Mouse (Mus musculus) C2C12 (cell line): ENCODE results near the gene Atp5l. TPM values are rescaled to one million over a fixed set of nuclear protein-coding genes. Genes with fewer than 3 reads are reported as not detected.
"Not testable (repeated sequence)": the region's sequence is repeated elsewhere in the genome, so short reads cannot be mapped to it uniquely, and the experiment has no call there.

Experiments
- H3K27me3 ChIP-seq: one replicate; pipeline ENCODE4 v1.6.1; 2011; ENCODE audit not compliant: control insufficient read depth, insufficient read depth, insufficient read length
- H3K36me3 ChIP-seq: one replicate; pipeline ENCODE4 v1.6.1; 2011; ENCODE audit not compliant: control insufficient read depth, insufficient read depth
- H3K4me3 ChIP-seq: one replicate; pipeline ENCODE4 v1.5.1; 2011; ENCODE audit warnings: mild to moderate bottlenecking, control low read depth; ENCODE audit not compliant: poor library complexity, insufficient read depth, severe bottlenecking
- H3K79me2 ChIP-seq: one replicate; pipeline ENCODE4 v1.6.1; 2011; ENCODE audit not compliant: control insufficient read depth, insufficient read depth
- H3K79me3 ChIP-seq: one replicate; pipeline ENCODE4 v1.6.1; 2011; ENCODE audit warnings: low read depth, control low read depth
- H3ac ChIP-seq: one replicate; pipeline ENCODE3; 2011; ENCODE audit warnings: low read depth; ENCODE audit not compliant: control insufficient read depth, insufficient read length
- CEBPB ChIP-seq: IDR thresholded peaks from one replicate; pipeline ENCODE4 v1.6.1; 2011; ENCODE audit warnings: low read depth, mild to moderate bottlenecking, control low read depth, moderate library complexity
- CTCF ChIP-seq: IDR thresholded peaks from one replicate; pipeline ENCODE4 v1.5.1; 2011; ENCODE audit not compliant: control insufficient read depth, insufficient read depth, insufficient read length
- FOSL1 ChIP-seq: IDR thresholded peaks from one replicate; pipeline ENCODE4 v1.8.0; 2011; ENCODE audit warnings: mild to moderate bottlenecking, low read length; ENCODE audit not compliant: poor library complexity, insufficient read depth, severe bottlenecking
- MAX ChIP-seq: IDR thresholded peaks from one replicate; pipeline ENCODE4 v1.6.1; 2011; ENCODE audit warnings: mild to moderate bottlenecking, control low read depth
- MYOD1 ChIP-seq: IDR thresholded peaks from one replicate; pipeline ENCODE4 v1.6.1; 2011; ENCODE audit warnings: low read depth; ENCODE audit not compliant: control insufficient read depth, insufficient read length
- MYOG ChIP-seq: IDR thresholded peaks from one replicate; pipeline ENCODE4 v1.6.1; 2011; ENCODE audit not compliant: control insufficient read depth, insufficient read length; ENCODE audit errors: extremely low read depth
- USF1 ChIP-seq: IDR thresholded peaks from one replicate; pipeline ENCODE4 v1.6.1; 2011; ENCODE audit warnings: low read depth, mild to moderate bottlenecking, control low read depth, moderate library complexity
- long read RNA-seq, 2 experiments: library from polyadenylated mRNA; unstranded; transcript quantifications; one replicate each; pipeline ENCODE4 v2.0.0; 2019 to 2020
- polyA plus RNA-seq: library from polyadenylated mRNA; unstranded; fragments of >200 nt; fragmentation: generic; extraction: Trizol; gene quantifications from one replicate; pipeline ENCODE4 v1.2.1, GENCODE M21; 2012; ENCODE audit warnings: missing spikeins

The Atp5l gene
- 734 TPM for polyA plus RNA-seq
- long read RNA-seq, experiment 1, transcript Atp5l-201 (3 exons, 544 nt), result major isoform, 346 of 348 reads
- long read RNA-seq, experiment 1, partial matches to known transcripts, result 0 of 348 reads
- long read RNA-seq, experiment 1, other reads (novel, unspliced or antisense), result 2 of 348 reads
- long read RNA-seq, experiment 2, transcript Atp5l-201 (3 exons, 544 nt), result major isoform, 40 of 41 reads
- long read RNA-seq, experiment 2, partial matches to known transcripts, result 1 of 41 reads
- long read RNA-seq, experiment 2, other reads (novel, unspliced or antisense), result 0 of 41 reads

- H3K79me2 ChIP-seq, result peaks cover 51% of the 10 kb centered on the region
- no peaks in the 10 kb centered on the region for H3K27me3 ChIP-seq
- peak within 1 kb of the TSS; percentile 96 for H3ac ChIP-seq
- TF ChIP-seq MAX (peak; percentile 98), MYOD1 (no peak)
- H3K4me3 ChIP-seq, result peak within 1 kb of the TSS; percentile 86
- peaks cover 46% of the 10 kb centered on the region for H3K79me3 ChIP-seq
- H3K36me3 ChIP-seq, result no peaks in the 10 kb centered on the region
These were observed at the start of gene Atp5l for GRCm38 (mm10) chr9:44920374-44921122. Gene Atp5l (minus strand): TSS chr9:44920742.

- Histone ChIP-seq H3ac (no peak overlapping the region), H3K79me2 (peaks cover 9% of the 10 kb centered on the region), H3K79me3 (peaks cover 8% of the 10 kb centered on the region), H3K27me3 (peaks cover 20% of the 10 kb centered on the region), H3K36me3 (no peaks in the 10 kb centered on the region), H3K4me3 (no peak overlapping the region)
- no peak for TF ChIP-seq MYOD1
These were observed 48.9 kb upstream of the Atp5l start for GRCm38 (mm10) chr9:44969450-44969849.

GRCm38 (mm10) chr9:44967763-44968162 is 47.2 kb upstream of the Atp5l start:
- not testable (repeated sequence) for H3K27me3 ChIP-seq, H3K36me3 ChIP-seq, H3ac ChIP-seq, H3K4me3 ChIP-seq
- Histone ChIP-seq H3K79me3 (peaks cover 13% of the 10 kb centered on the region), H3K79me2 (peaks cover 24% of the 10 kb centered on the region)

- H3K36me3 ChIP-seq, result peaks cover 6% of the 10 kb centered on the region
- TF ChIP-seq FOSL1, result no peak
- TF ChIP-seq MAX, result peak; percentile 70
- TF ChIP-seq MYOD1, result no peak
- no peak for TF ChIP-seq MYOG
- TF ChIP-seq CEBPB, result no peak
- no peak for TF ChIP-seq USF1
- TF ChIP-seq CTCF, result peak; percentile 42
- peaks cover 14% of the 10 kb centered on the region for H3K79me3 ChIP-seq
- H3ac ChIP-seq, result no peak overlapping the region
- no peak overlapping the region for H3K4me3 ChIP-seq
- H3K27me3 ChIP-seq, result peaks cover 4% of the 10 kb centered on the region
- peaks cover 33% of the 10 kb centered on the region for H3K79me2 ChIP-seq
These were observed 46.3 kb upstream of the Atp5l start for GRCm38 (mm10) chr9:44966815-44967242.

GRCm38 (mm10) chr9:44965833-44966466 is 45.4 kb upstream of the Atp5l start:
- H3K79me2 ChIP-seq, result peaks cover 33% of the 10 kb centered on the region
- peaks cover 14% of the 10 kb centered on the region for H3K79me3 ChIP-seq
- peaks cover 11% of the 10 kb centered on the region for H3K36me3 ChIP-seq
- H3K4me3 ChIP-seq, result peak overlapping the region; percentile 72
- peak overlapping the region; percentile 15 for H3ac ChIP-seq
- peaks cover 4% of the 10 kb centered on the region for H3K27me3 ChIP-seq
- TF ChIP-seq FOSL1 (no peak), CTCF (no peak), MYOG (no peak), CEBPB (no peak), USF1 (no peak), MYOD1 (no peak), MAX (no peak)

- Histone ChIP-seq H3K4me3 (peak within 1 kb of the TSS; percentile 72), H3K79me3 (peaks cover 14% of the 10 kb centered on the region), H3ac (peak within 1 kb of the TSS; percentile 36), H3K27me3 (peaks cover under 1% of the 10 kb centered on the region), H3K36me3 (peaks cover 15% of the 10 kb centered on the region), H3K79me2 (peaks cover 33% of the 10 kb centered on the region)
- TF ChIP-seq MAX (no peak), CEBPB (no peak), FOSL1 (no peak), CTCF (no peak), USF1 (no peak), MYOG (no peak), MYOD1 (no peak)
These were observed 44.7 kb upstream of the Atp5l start, which contains the start of gene Ube4a for GRCm38 (mm10) chr9:44965126-44965832. Gene Ube4a (minus strand): TSS chr9:44965600.
